Comparison of ENCODE assay signal across 9 mouse cellular contexts in the genomic region with DNA sequence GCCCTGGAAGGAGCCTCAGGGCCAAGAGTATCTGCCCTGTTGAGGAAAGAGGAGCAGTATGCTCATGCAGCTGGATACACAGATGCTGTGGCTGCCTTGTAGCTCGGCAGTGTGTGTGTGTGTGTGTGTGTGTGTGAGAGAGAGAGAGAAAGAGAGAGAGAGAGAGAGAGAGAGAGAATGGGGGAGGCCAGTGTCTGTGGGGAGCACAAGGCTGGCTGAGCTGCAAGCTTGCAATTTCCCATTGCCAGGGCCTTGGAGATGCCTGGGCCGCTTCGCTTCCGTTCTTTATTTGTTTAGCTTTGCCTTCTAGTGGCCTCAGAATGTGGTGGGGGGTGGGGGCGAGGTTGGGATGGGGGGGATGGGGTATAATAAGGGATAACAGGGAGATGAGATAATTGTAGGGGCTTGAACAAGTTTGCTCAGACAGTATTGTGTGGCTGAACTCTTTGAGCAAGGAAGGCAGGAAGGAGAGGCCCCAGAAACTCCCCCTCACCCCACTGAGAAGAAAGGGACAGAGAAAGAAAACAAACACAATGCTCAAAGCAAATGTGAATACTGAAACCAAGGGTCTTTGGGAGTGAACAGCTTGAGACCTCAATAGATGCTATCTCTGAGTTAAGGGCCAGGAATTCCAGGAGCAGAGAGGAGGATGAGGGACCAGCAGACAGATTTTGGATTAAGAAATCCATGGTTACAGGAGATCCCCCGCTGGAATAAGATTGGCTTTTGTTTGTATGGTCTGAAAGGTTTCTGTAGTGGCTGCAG. TPM values are rescaled to one million over a fixed set of nuclear protein-coding genes. Genes with fewer than 3 reads are reported as not detected.
A peak's percentile ranks its signal among the peaks of the same experiment; 100 is the strongest.
DNase-seq lines count a peak whose midpoint lies in the region; ATAC-seq and TF ChIP-seq lines count a peak whose summit lies in the region.
"Had no signal": no experiment of that assay in that cellular context is flagged by ENCODE, and none has a peak within 500 bp of the region (broad histone marks: within the 10 kb centered on the region; RNA-seq: fewer than 3 reads in every experiment).

No protein-coding gene starts in this region.

- no peak for ATAC-seq in embryonic facial prominence, embryonic 13.5 days (ENCODE audit: insufficient number of reproducible peaks, insufficient read depth, low FRiP score, low TSS enrichment, low read depth)
- ATAC-seq in hindbrain, embryonic 16.5 days = peak; percentile 64
- peak; percentile 66; the same call in 1 of the 2 replicates for ATAC-seq in neural tube, embryonic 13.5 days (ENCODE audit: low read depth)
- ATAC-seq in erythroid progenitor cell, adult 5-6 weeks (replicated peaks; ENCODE audit: low FRiP score, poor library complexity, severe bottlenecking) = no peak
- ATAC-seq in activated CD4-positive, CD25-positive, alpha-beta regulatory T cell, adult 4 months = no peak

- TF ChIP-seq POLR2A in kidney, adult 2 months (IDR thresholded peaks at IDR 0.05; ENCODE audit: low read depth, low read length) = no peak

- H3K4me1 ChIP-seq in kidney, adult 2 months (ENCODE audit: control insufficient read depth, insufficient read depth, low read length) = no peaks in the 10 kb centered on the region
- H3K4me1 ChIP-seq in embryonic facial prominence, embryonic 13.5 days = peaks cover 22% of the 10 kb centered on the region
- peaks cover 11% of the 10 kb centered on the region for H3K4me1 ChIP-seq in hindbrain, embryonic 16.5 days (ENCODE audit: control insufficient read depth, insufficient read depth, low read depth, low read length)
- H3K4me1 ChIP-seq in neural tube, embryonic 13.5 days (replicated peaks) = peaks cover 26% of the 10 kb centered on the region

- peak; percentile 31 for DNase-seq in kidney, postnatal 10 days
- DNase-seq in kidney, adult 2 months = no peak
- no peak for DNase-seq in urinary bladder, adult 18-20 months (ENCODE audit: low spot score in 2 of 2)
- DNase-seq: thymus, postnatal 14 days had no signal

- H3K4me2 ChIP-seq in embryonic facial prominence, embryonic 13.5 days = no peak overlapping the region
- H3K4me2 ChIP-seq in hindbrain, embryonic 16.5 days (ENCODE audit: low read length) = no peak overlapping the region
- no peak overlapping the region for H3K4me2 ChIP-seq in neural tube, embryonic 13.5 days

- no peaks in the 10 kb centered on the region for H3K27me3 ChIP-seq in kidney, adult 2 months (replicated peaks; ENCODE audit: control insufficient read depth, insufficient read depth, low read length)
- no peaks in the 10 kb centered on the region for H3K27me3 ChIP-seq in embryonic facial prominence, embryonic 13.5 days
- no peaks in the 10 kb centered on the region for H3K27me3 ChIP-seq in hindbrain, embryonic 16.5 days (replicated peaks; ENCODE audit: control insufficient read depth, insufficient read depth, low read length)
- H3K27me3 ChIP-seq in neural tube, embryonic 13.5 days = no peaks in the 10 kb centered on the region

- H3K4me3 ChIP-seq in kidney, adult 2 months (ENCODE audit: insufficient read depth, low read depth, low read length) = no peak overlapping the region
- H3K4me3 ChIP-seq in embryonic facial prominence, embryonic 13.5 days = no peak overlapping the region
- H3K4me3 ChIP-seq in hindbrain, embryonic 16.5 days (ENCODE audit: low read length) = no peak overlapping the region
- H3K4me3 ChIP-seq in neural tube, embryonic 13.5 days = no peak overlapping the region

- peaks cover 6% of the 10 kb centered on the region; the same call in 1 of the 2 replicates for H3K9me3 ChIP-seq in embryonic facial prominence, embryonic 13.5 days
- H3K9me3 ChIP-seq in hindbrain, embryonic 16.5 days (ENCODE audit: control insufficient read depth, low read length) = peaks cover 3% of the 10 kb centered on the region
- H3K9me3 ChIP-seq in neural tube, embryonic 13.5 days = no peaks in the 10 kb centered on the region

- H3K36me3 ChIP-seq in kidney, adult 2 months (ENCODE audit: control insufficient read depth, insufficient read depth, low read length) = no peaks in the 10 kb centered on the region
- H3K36me3 ChIP-seq in embryonic facial prominence, embryonic 13.5 days = no peaks in the 10 kb centered on the region
- H3K36me3 ChIP-seq in hindbrain, embryonic 16.5 days (ENCODE audit: control insufficient read depth, insufficient read depth, low read length) = no peaks in the 10 kb centered on the region
- no peaks in the 10 kb centered on the region for H3K36me3 ChIP-seq in neural tube, embryonic 13.5 days

- WGBS in kidney, adult 2 months = 39% methylated on average over 6 of the region's 6 CpGs
- WGBS in embryonic facial prominence, embryonic 13.5 days = 6% methylated on average over 6 of the region's 6 CpGs
- WGBS in hindbrain, embryonic 16.5 days = 8% methylated on average over 6 of the region's 6 CpGs
- WGBS in neural tube, embryonic 13.5 days = 8% methylated on average over 6 of the region's 6 CpGs

- no peak for TF ChIP-seq CTCF in kidney, adult 2 months (conservative IDR thresholded peaks at IDR 0.05; ENCODE audit: insufficient read depth, insufficient read length, low read depth, low read length)

- no peak overlapping the region for H3K27ac ChIP-seq in kidney, adult 2 months (ENCODE audit: insufficient read depth, low read depth, low read length)
- peak overlapping the region; percentile 79 for H3K27ac ChIP-seq in embryonic facial prominence, embryonic 13.5 days
- H3K27ac ChIP-seq in hindbrain, embryonic 16.5 days (ENCODE audit: low read depth, low read length) = peak overlapping the region; percentile 17; the same call in 1 of the 2 replicates
- peak overlapping the region; percentile 56 for H3K27ac ChIP-seq in neural tube, embryonic 13.5 days (replicated peaks)

- no peak overlapping the region for H3K9ac ChIP-seq in embryonic facial prominence, embryonic 13.5 days
- H3K9ac ChIP-seq in hindbrain, embryonic 16.5 days (ENCODE audit: low read depth, low read length) = no peak overlapping the region
- 0 out of 2 replicates have a peak overlapping the region, but pooled peaks have one; percentile 22 for H3K9ac ChIP-seq in neural tube, embryonic 13.5 days

RNA-seq across cellular contexts. Expression of a gene that starts 10.5 kb away (rescaled TPM):
- 12.6 and 13.5 TPM in 2 replicates for polyA plus RNA-seq in kidney, adult 2 months (2012; rRNA removed)
- polyA plus RNA-seq in embryonic facial prominence, embryonic 13.5 days (2015; fragmentation: Nextera tagmentation; extraction: Ambion mirVana) = 469 and 555 TPM in 2 replicates
- 465 and 469 TPM in 2 replicates for polyA plus RNA-seq in hindbrain, embryonic 16.5 days (2015; fragmentation: Nextera tagmentation; extraction: Ambion mirVana)
- polyA plus RNA-seq in neural tube, embryonic 13.5 days (2015; fragmentation: Nextera tagmentation; extraction: Ambion mirVana) = 337 and 391 TPM in 2 replicates
- total RNA-seq in erythroid progenitor cell, adult 5-6 weeks (2015; ENCODE audit: low replicate concordance) = not detected in 2 replicates
- not detected in 2 replicates for total RNA-seq in erythroid progenitor cell, adult 5-6 weeks (2017; ENCODE audit: low replicate concordance)
- not detected for polyA plus RNA-seq in activated CD4-positive, CD25-positive, alpha-beta regulatory T cell, adult 4 months (2017; shearing (Covaris generic))

Comparison
In these comparisons a context has a peak if more than half of its experiments do, and no peak if none do; other contexts are left out.
1. ATAC-seq: peak in hindbrain, embryonic 16.5 days (single experiment) and neural tube, embryonic 13.5 days (single experiment); none in embryonic facial prominence, embryonic 13.5 days (single experiment), erythroid progenitor cell, adult 5-6 weeks (single experiment) and activated CD4-positive, CD25-positive, alpha-beta regulatory T cell, adult 4 months (single experiment).
2. RNA of a gene that starts 10.5 kb away (polyA plus RNA-seq): 469 to 555 TPM in embryonic facial prominence, embryonic 13.5 days, 465 to 469 TPM in hindbrain, embryonic 16.5 days and 337 to 391 TPM in neural tube, embryonic 13.5 days; 12.6 to 13.5 TPM in kidney, adult 2 months and not detected in activated CD4-positive, CD25-positive, alpha-beta regulatory T cell, adult 4 months; every median in the first group is over 10 times any median in the second.